Mouse (Mus musculus) left cerebral cortex, postnatal 14 days (tissue): ENCODE data around the gene Gnaz. TPM values are rescaled to one million over a fixed set of nuclear protein-coding genes. Genes with fewer than 3 reads are reported as not detected.

ENCODE experiments used
- DNase-seq, 2 experiments: peaks; one replicate each; pipeline ENCODE4 v3.0.0; 2021 to 2022; ENCODE audit warnings: low spot score in 2 of 2, mixed read lengths in 1 of 2
- intact Hi-C: fragments of 180-260 bp; cut with DNase I; formaldehyde crosslinking; loops from one replicate; pipeline ENCODE4 v1.15.1; 2025
- long read RNA-seq, 2 experiments: library from polyadenylated mRNA; stranded (forward); transcript quantifications; one replicate each; pipeline ENCODE4 v2.0.0; 2021
- total RNA-seq, 2 experiments: library from RNA; stranded (reverse); gene quantifications; 2 replicates each; pipeline ENCODE4 v1.2.3; 2021

Gnaz gene
- total RNA-seq, result 100 to 1,000 TPM; 159 to 164 TPM
- long read RNA-seq, experiment 1, transcript Gnaz-202 (2 exons, 3,331 nt), result minor isoform, 20 of 207 reads
- long read RNA-seq, experiment 1, transcript Gnaz-201 (4 exons, 3,519 nt), result major isoform, 88 of 207 reads
- long read RNA-seq, experiment 1, partial matches to known transcripts, result 8 of 207 reads
- long read RNA-seq, experiment 1, other reads (novel, unspliced or antisense), result 91 of 207 reads
- long read RNA-seq, experiment 2, transcript Gnaz-201 (4 exons, 3,519 nt), result major isoform, 98 of 190 reads
- long read RNA-seq, experiment 2, transcript Gnaz-202 (2 exons, 3,331 nt), result minor isoform, 14 of 190 reads
- long read RNA-seq, experiment 2, partial matches to known transcripts, result 13 of 190 reads
- long read RNA-seq, experiment 2, other reads (novel, unspliced or antisense), result 65 of 190 reads

GRCm38 (mm10) chr10:74966850-74967451 is at the start of gene Gnaz:
TSS of gene Gnaz (plus strand) at chr10:74967177.
- DNase-seq, result peak; percentile 99
- intact Hi-C loops, result loop anchor here (5.0 kb wide), 1 partner anchor 55 kb away; no protein-coding TSS in a partner anchor

GRCm38 (mm10) chr10:74919277-74919676 is 47.7 kb upstream of the Gnaz start:
- intact Hi-C loops, result no loop called here

GRCm38 (mm10) chr10:74920853-74921567 is 46.0 kb upstream of the Gnaz start:
- peak; percentile 80 to 85 for DNase-seq
- intact Hi-C loops, result loop anchor here (5.0 kb wide), 1 partner anchor 231 kb away; no protein-coding TSS in a partner anchor

More at GRCm38 (mm10) chr10:74919277-74919676, 47.7 kb upstream of the Gnaz start:
- DNase-seq, result no peak

- intact Hi-C loops, result loop anchor here (5.0 kb wide), 1 partner anchor 231 kb away; no protein-coding TSS in a partner anchor
- DNase-seq, result no peak
These were observed 45.4 kb upstream of the Gnaz start for GRCm38 (mm10) chr10:74921614-74922013.

GRCm38 (mm10) chr10:74922763-74923162 is 44.2 kb upstream of the Gnaz start:
- peak; percentile 59 to 88 for DNase-seq
- intact Hi-C loops, result loop anchor here (5.0 kb wide), 1 partner anchor 230 kb away; no protein-coding TSS in a partner anchor

- no peak for DNase-seq
- intact Hi-C loops, result loop anchor here (5.0 kb wide), 1 partner anchor 228 kb away; no protein-coding TSS in a partner anchor
These were observed 42.7 kb upstream of the Gnaz start for GRCm38 (mm10) chr10:74924274-74924673.

- intact Hi-C loops, result no loop called here
These were observed 41.7 kb upstream of the Gnaz start for GRCm38 (mm10) chr10:74925324-74925723.

GRCm38 (mm10) chr10:74928276-74928675 is 38.7 kb upstream of the Gnaz start:
- DNase-seq, result no peak
- intact Hi-C loops, result no loop called here

More at GRCm38 (mm10) chr10:74925324-74925723, 41.7 kb upstream of the Gnaz start:
- DNase-seq, result peak; percentile 78 to 90

GRCm38 (mm10) chr10:74929578-74929977 is 37.4 kb upstream of the Gnaz start:
- intact Hi-C loops, result no loop called here
- no peak for DNase-seq

- no peak for DNase-seq
- intact Hi-C loops, result no loop called here
These were observed 36.4 kb upstream of the Gnaz start for GRCm38 (mm10) chr10:74930541-74930940.

GRCm38 (mm10) chr10:74931631-74932030 is 35.3 kb upstream of the Gnaz start:
- DNase-seq, result no peak
- intact Hi-C loops, result no loop called here

- no peak for DNase-seq
- intact Hi-C loops, result no loop called here
These were observed 34.5 kb upstream of the Gnaz start for GRCm38 (mm10) chr10:74932487-74932886.

- DNase-seq, result no peak
- intact Hi-C loops, result no loop called here
These were observed 33.3 kb upstream of the Gnaz start for GRCm38 (mm10) chr10:74933548-74934190.

GRCm38 (mm10) chr10:74934521-74934920 is 32.5 kb upstream of the Gnaz start:
- no peak for DNase-seq
- intact Hi-C loops, result no loop called here

- DNase-seq, result peak in 1 of 2 experiments; percentile 81
- intact Hi-C loops, result loop anchor here (5.0 kb wide), 1 partner anchor 217 kb away; no protein-coding TSS in a partner anchor
These were observed 32.0 kb upstream of the Gnaz start for GRCm38 (mm10) chr10:74935016-74935415.

GRCm38 (mm10) chr10:74937003-74937790 is 29.8 kb upstream of the Gnaz start:
- intact Hi-C loops, result loop anchor here (1.0 to 5.0 kb wide), 2 partner anchors 84 to 215 kb away; no protein-coding TSS in a partner anchor
- DNase-seq, result no peak

- no peak for DNase-seq
- intact Hi-C loops, result loop anchor here (5.0 kb wide), 1 partner anchor 214 kb away; no protein-coding TSS in a partner anchor
These were observed 28.6 kb upstream of the Gnaz start for GRCm38 (mm10) chr10:74938410-74938809.

- DNase-seq, result no peak
- intact Hi-C loops, result loop anchor here (5.0 kb wide), 1 partner anchor 213 kb away; no protein-coding TSS in a partner anchor
These were observed 27.7 kb upstream of the Gnaz start for GRCm38 (mm10) chr10:74939300-74939699.
